Mouse (Mus musculus) embryo, embryonic 10.5 days (tissue): ENCODE measurements around the gene Scp2.

Source experiments
- DNase-seq: peaks from one replicate; pipeline ENCODE4 v3.0.0-alpha.2; 2015; ENCODE audit warnings: low spot score

Gene Scp2

GRCm38 (mm10) chr4:108059601-108060379 is 85.0 kb downstream of the Scp2 start:
- no peak for DNase-seq

DNA sequence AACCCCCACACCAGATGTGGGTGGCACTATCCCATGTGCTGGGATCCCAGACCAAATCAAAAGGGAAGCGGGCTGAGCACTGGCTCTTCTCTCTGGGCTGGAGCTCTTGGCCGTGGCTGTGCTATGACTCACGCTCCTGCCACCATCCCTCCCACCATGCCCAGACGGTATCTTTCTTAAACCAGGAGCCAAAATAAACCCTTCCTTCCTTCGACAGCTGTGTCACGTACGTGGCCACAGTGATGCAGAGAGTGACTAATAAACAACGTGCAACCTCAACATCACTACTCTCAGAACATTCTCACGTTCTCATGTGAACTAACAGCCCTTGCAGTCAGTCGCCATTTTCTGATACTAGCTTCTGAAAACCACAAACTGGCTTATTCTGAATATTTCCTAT is 86.6 kb downstream of the Scp2 start:
- no peak for DNase-seq

DNA sequence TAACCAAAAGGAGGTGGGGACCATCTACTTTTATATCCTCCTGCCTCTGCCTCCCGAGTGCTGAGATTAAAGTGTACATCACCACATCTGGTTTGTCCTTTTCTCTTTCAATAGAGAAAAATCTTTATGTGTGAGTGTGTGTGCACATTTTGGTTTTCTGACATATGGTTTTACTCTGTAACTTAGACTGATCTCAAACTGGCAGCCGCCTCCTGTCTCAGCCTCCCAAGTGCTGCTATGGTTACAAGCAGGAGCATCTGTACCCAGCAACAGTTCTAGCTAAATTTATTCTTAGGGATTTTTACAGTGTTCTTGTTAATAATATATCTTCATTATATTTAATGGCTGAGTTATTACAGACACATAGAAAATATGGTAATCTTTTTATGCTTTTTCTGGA is 87.6 kb downstream of the Scp2 start:
- no peak for DNase-seq

DNA sequence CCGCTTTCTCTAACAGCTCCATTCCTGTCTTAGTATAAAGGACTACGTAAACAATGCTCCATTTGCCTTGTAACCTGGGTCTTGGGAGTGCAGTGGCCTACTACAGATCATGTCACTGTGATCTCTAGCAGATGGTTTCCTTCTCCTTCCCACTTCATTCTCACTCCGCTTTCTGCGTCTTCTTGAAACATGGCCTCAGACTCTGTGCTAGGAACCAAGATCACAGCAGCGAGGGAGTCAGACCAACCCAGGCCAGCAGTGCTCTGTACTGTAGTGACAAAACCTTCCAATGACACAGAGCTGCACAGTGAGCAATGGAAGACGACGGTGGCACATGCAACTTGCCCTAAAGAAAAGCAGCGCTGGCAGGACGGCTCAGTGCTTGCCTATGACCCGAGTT is 88.9 kb downstream of the Scp2 start:
- no peak for DNase-seq

GRCm38 (mm10) chr4:108052673-108053072 is 92.1 kb downstream of the Scp2 start:
- DNase-seq = no peak

- DNase-seq = no peak
Observed at GRCm38 (mm10) chr4:108051687-108052274, 93.0 kb downstream of the Scp2 start.

DNA sequence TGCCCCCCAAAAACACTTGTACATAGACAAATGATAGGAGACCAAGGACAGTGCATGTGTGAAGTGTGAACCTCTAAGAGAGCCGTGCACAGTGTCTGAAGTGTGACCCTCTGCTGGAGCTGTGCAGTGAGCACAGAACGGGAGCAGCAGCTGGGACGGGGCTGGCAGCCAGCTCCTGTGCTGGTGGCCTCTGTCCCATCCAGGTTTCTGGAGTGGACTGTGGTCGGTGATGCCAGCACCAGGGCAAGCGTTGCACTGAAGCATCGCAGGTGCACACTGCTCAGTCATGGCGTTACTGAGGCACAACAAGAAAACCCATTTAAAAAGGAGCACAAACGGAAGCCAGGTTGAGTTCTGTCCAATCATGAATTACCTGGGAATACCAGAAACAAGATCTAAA is 98.7 kb downstream of the Scp2 start:
- no peak for DNase-seq

GRCm38 (mm10) chr4:108045136-108046107 is 99.4 kb downstream of the Scp2 start:
- DNase-seq = peak; percentile 24

- DNase-seq = no peak
Observed at GRCm38 (mm10) chr4:108037027-108037426, 107.8 kb downstream of the Scp2 start.

DNA sequence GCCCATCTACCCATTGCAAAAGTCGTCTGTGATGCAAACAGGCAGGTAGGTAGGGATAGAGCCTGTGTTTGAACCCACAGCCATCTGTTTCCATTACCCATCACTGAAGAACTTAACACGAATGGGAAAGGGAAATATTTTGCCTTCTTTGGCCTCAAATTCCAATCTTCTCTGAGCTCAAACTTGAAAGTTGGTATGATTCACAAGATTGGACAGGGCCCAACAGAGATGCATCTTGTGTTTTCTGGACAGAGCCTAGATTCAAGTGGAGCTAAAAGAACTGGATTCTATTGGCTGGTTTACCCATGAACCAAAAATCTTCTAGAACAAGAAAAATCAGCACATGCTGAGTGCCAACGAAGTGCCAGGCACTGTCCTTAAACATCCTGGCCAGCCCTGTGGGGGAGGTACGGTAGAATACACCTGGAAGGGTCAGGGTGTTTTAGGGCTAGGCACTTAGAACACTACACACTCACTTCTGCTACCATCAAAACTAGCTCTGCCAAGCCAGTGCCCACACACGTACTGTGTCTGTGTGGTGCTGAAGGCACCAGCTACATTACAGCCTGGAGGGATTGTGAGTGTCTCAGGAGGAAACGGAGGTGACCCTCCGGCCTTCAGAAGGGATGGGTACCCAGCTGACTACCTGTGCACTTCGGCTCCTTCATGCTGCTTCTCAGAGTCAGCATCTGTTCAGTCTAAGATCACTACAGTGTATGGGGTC is 111.6 kb downstream of the Scp2 start:
- no peak for DNase-seq

DNA sequence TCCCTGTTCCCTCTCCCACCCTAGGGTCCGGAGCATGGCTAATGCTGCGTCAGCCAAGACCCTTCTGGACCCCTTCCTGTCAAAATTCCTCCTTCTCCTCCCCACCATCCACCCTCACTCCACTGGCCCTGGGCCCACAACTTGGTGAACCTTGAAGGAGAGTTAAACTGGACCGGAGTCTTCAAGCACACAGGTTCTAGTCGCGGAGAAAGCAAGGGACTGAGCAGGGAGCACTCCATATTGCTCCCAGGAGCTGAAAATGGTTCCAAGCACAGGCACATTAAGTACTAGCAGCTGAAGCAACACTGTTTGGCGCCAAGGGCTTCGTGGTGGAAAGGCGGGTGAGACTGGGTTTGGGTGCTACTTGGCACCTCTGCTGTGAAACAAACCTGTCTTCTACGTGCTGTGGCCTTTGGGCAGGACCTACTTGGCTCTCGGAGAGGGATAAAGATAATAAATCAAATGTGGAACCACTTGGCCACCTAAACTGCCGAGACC is 112.4 kb downstream of the Scp2 start:
- peak; percentile 32 for DNase-seq

GRCm38 (mm10) chr4:108031502-108032351 is 113.1 kb downstream of the Scp2 start:
- peak; percentile 31 for DNase-seq

GRCm38 (mm10) chr4:108030888-108031501 is 113.8 kb downstream of the Scp2 start:
- no peak for DNase-seq

DNA sequence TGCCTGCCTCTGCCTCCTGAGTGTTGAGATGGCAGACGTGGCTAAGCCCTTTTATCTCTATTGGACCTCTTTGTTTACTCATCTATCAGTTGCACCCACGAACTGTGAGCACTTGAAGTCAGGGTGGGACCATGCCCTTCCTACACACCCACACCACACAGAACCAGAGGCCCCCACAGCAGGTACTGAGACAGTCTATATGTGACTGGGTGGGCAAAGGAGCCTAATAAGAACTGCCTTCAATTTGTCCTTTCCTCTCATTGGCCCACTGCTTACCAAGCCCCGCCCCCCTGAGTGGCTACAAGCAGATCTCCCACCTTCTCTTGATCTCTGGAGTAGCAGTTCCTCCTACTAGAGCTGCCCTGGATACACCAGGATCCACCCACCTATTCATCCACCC is 118.6 kb downstream of the Scp2 start:
- DNase-seq = no peak

DNA sequence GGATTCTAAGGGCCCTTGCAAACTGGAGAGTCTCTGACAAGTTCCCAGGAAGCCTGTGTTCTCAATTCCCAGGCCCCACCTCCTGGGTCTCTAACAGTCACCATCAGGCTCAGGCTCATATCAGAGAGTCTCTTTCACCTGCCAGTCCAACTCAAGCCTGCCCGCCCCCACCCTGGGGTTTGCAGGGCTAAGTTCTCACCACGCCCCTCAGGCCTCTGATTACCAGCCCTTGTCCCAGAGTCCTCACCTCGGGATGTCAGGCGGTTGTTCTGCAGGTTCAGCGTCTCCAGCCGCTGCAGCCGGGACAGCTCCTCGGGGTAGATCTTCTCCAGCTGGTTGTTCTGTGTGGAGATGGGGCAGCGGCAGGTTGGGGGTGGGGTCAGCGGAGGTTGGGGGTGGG is 119.5 kb downstream of the Scp2 start:
- peak; percentile 52 for DNase-seq

GRCm38 (mm10) chr4:108024641-108025040 is 120.2 kb downstream of the Scp2 start:
- DNase-seq = no peak

DNA sequence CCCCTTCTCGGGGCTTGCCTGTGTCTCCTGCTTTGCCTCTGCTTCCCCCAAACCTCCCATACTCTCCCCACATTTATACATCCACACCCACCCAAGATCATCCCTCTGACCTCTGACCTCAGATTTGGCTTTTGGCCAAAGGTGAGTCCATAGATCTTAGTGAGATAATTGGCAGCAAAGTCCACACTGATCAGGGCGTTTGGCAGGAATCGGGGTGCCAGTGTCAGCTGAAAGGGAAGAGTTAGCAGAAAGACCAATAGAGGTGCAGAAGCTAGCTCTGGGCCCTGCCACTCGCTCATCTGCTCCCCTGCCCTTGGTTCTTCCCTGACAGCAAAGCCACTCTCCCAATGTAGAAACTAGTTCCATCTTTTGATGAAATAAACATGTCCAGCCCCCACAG is 121.6 kb downstream of the Scp2 start:
- no peak for DNase-seq

GRCm38 (mm10) chr4:108020178-108020577 is 124.6 kb downstream of the Scp2 start:
- no peak for DNase-seq

DNA sequence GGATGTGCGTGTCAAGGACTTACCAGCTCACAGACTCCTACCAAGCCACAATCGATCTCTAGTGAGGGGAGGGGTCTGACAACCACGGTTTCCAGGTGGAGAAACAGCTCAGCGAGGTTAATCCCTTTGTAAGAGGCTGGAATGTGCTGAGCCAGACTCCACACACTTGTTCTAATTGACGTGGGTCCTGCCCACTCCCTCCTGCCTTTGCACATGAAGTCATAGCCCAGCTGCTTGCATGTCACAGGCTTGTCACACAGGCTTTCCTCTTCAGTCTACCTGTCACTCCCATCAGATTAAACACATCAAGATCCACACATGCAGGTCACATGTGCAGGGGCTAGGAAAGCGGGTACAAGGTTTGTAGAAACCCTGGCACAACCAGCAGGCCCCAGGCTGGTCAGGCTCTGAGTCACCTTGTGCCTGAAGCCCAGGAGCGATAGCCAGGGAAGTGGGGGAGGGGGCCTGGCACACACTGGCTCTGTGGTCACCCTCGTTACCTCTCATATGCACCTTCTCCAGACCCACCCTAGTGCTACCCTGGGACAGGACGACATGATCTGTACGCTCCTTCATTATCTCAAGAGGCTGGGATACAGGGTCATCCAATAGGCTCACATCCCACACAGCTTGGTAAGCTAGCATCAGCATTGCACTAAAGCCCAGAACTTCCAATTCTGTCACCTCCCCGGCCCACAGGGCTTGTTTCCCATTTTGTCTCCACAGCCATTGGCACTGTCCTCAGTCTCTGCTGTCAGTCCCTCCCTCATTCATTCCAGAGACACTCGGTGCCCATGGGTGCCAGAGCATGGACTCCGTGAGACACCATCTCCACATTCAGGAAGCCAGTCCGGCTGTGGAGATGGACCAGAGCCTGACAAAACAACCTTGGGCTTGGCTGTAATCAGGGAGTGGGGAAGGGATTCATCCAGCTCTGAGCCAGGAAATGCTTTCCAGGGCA is 125.6 kb downstream of the Scp2 start:
- DNase-seq = no peak
